Mouse (Mus musculus): Measurements from ENCODE around the gene Cped1. TPM values are rescaled to one million over a fixed set of nuclear protein-coding genes. Genes with fewer than 3 reads are reported as not detected.

The Cped1 gene
- polyA plus RNA-seq, 1 experiment from 2014 or later = 3.1 TPM

DNA sequence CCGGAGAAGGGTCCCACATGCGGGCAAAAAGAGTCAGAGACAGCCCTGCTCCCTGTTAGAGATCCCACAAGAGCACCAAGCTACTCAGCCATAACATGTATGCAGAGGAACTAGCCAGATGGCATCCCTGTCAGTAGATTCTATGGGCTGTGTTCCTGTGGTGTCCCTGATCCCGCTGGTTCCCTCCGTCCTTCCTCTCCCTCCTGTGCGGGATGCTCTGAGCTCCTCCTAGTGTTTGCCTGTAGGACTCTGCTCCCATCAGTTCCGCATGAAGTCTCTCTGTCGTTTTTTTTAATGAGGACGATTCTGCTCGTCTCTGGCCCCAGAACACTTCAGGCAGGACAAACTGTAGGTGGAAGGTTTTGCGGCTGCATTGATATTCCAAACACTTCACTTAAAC is 151.1 kb downstream of the Cped1 start:
- peak; percentile 63 for ATAC-seq
- Histone ChIP-seq H3K4me2 (ENCODE audit: low read length) (no peak overlapping the region), H3K9ac (ENCODE audit: low read depth, low read length) (no peak overlapping the region), H3K36me3 (ENCODE audit: control insufficient read depth, insufficient read depth, low read length) (no peaks in the 10 kb centered on the region), H3K27ac (ENCODE audit: low read depth, low read length) (no peak overlapping the region), H3K4me3 (ENCODE audit: low read length) (no peak overlapping the region), H3K9me3 (ENCODE audit: control insufficient read depth, low read length) (no peaks in the 10 kb centered on the region), H3K4me1 (ENCODE audit: control insufficient read depth, insufficient read depth, low read depth, low read length) (no peaks in the 10 kb centered on the region), H3K27me3 (replicated peaks; ENCODE audit: control insufficient read depth, insufficient read depth, low read length) (no peaks in the 10 kb centered on the region)
- 42% methylated on average over 10 of the region's 10 CpGs for WGBS

DNA sequence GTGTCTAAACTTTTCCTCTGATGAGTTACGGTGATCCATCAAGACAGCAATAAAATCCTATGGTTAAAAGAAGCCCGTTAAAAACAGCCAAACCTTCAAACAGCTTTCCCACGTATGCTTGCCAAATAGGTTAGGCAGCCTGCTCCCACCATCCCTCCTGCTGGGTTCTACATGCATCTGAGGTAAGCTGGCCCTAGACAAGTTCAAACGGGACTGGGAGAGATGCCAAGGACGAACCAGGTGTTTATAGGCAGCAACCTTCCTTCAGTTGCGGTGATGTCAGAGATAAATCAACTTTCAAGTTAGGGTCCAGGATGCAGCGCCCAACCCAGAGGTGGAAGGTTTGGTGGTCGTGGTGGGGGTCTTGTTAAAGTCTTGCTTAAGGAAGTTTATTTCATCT is 155.1 kb downstream of the Cped1 start:
- WGBS = 72% methylated on average over 8 of the region's 8 CpGs
- Histone ChIP-seq H3K9me3 (ENCODE audit: control insufficient read depth, low read length) (no peaks in the 10 kb centered on the region), H3K36me3 (ENCODE audit: control insufficient read depth, insufficient read depth, low read length) (no peaks in the 10 kb centered on the region), H3K9ac (ENCODE audit: low read depth, low read length) (no peak overlapping the region), H3K4me3 (ENCODE audit: low read length) (no peak overlapping the region), H3K27me3 (replicated peaks; ENCODE audit: control insufficient read depth, insufficient read depth, low read length) (no peaks in the 10 kb centered on the region), H3K4me2 (ENCODE audit: low read length) (no peak overlapping the region), H3K27ac (ENCODE audit: low read depth, low read length) (no peak overlapping the region), H3K4me1 (ENCODE audit: control insufficient read depth, insufficient read depth, low read depth, low read length) (no peaks in the 10 kb centered on the region)
- ATAC-seq = no peak

DNA sequence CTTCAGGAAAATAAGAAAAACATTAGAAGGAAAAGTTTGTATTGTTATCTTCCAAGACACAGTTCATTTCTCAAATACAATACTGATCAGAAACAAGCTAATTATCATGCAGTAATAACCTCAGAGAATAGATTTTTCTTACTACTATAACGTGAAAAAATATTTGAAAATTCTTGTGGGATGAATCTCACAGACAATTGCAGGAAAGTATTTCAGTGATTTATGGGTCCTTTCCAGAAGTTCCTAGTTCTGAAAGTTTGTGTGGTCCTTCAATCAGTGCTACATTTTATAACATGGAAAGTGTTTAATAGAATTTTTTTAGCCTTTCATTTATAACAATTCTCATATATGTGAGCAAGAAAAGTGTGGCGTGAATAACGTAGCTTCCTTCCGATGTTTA is 161.5 kb downstream of the Cped1 start:
- H3K9me3 ChIP-seq (ENCODE audit: control insufficient read depth, low read length) = no peaks in the 10 kb centered on the region
- no peaks in the 10 kb centered on the region for H3K4me1 ChIP-seq (ENCODE audit: control insufficient read depth, insufficient read depth, low read depth, low read length)
- WGBS = 89% methylated on average over 4 of the region's 4 CpGs
- H3K27me3 ChIP-seq (replicated peaks; ENCODE audit: control insufficient read depth, insufficient read depth, low read length) = no peaks in the 10 kb centered on the region
- no peak overlapping the region for H3K4me2 ChIP-seq (ENCODE audit: low read length)
- H3K36me3 ChIP-seq (ENCODE audit: control insufficient read depth, insufficient read depth, low read length) = no peaks in the 10 kb centered on the region
- H3K4me3 ChIP-seq (ENCODE audit: low read length) = no peak overlapping the region
- no peak overlapping the region for H3K9ac ChIP-seq (ENCODE audit: low read depth, low read length)
- ATAC-seq = no peak
- no peak overlapping the region for H3K27ac ChIP-seq (ENCODE audit: low read depth, low read length)

DNA sequence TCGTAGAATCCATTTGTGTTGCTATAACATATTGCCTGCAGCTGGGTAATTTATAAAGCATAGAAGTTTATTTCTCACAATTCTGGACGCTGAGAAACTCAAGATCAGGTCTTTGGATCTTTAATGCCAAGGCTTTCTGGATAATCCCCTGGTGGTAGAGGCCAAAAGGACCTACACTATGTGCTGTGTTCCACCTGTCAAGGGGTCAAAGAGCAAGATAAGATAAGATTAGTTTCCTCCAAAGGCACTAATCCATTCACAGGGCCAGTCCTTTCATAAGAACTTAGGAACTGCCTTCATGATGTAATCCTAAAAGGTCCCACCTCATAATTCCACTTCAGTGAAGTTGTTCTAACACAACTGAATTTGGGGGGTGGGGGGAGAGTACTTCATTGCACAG is 162.8 kb downstream of the Cped1 start:
- ATAC-seq = no peak
- Histone ChIP-seq H3K36me3 (ENCODE audit: control insufficient read depth, insufficient read depth, low read length) (no peaks in the 10 kb centered on the region), H3K27me3 (replicated peaks; ENCODE audit: control insufficient read depth, insufficient read depth, low read length) (no peaks in the 10 kb centered on the region), H3K27ac (ENCODE audit: low read depth, low read length) (no peak overlapping the region), H3K4me3 (ENCODE audit: low read length) (no peak overlapping the region), H3K4me1 (ENCODE audit: control insufficient read depth, insufficient read depth, low read depth, low read length) (no peaks in the 10 kb centered on the region), H3K9ac (ENCODE audit: low read depth, low read length) (no peak overlapping the region), H3K9me3 (ENCODE audit: control insufficient read depth, low read length) (no peaks in the 10 kb centered on the region), H3K4me2 (ENCODE audit: low read length) (no peak overlapping the region)
- WGBS = 86% methylated on average over 2 of the region's 2 CpGs

DNA sequence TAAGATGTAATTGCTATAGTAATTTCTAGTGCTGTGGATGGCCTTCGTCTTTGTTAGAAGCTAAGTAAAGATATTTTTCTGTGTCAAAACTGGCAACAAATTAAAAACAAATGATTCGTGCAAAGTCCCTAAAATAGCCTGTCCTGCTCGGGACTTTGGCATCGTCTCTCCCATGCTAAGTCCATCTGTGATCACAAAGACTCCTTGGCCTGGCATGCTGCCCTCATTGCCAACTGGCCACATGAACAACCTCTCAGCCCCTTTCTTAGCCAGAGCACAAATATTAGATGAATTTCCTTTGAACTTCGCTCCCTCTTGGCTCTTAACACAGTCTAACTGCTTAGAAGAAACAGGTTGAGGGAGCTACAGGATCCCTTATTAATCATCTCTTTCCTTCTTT is 171.7 kb downstream of the Cped1 start:
- H3K4me2 ChIP-seq (ENCODE audit: low read length) = no peak overlapping the region
- H3K9me3 ChIP-seq (ENCODE audit: control insufficient read depth, low read length) = no peaks in the 10 kb centered on the region
- H3K27ac ChIP-seq (ENCODE audit: low read depth, low read length) = no peak overlapping the region
- no peaks in the 10 kb centered on the region for H3K4me1 ChIP-seq (ENCODE audit: control insufficient read depth, insufficient read depth, low read depth, low read length)
- H3K36me3 ChIP-seq (ENCODE audit: control insufficient read depth, insufficient read depth, low read length) = no peaks in the 10 kb centered on the region
- peak; percentile 20; the same call in 1 of the 2 replicates for ATAC-seq
- no peak overlapping the region for H3K9ac ChIP-seq (ENCODE audit: low read depth, low read length)
- H3K4me3 ChIP-seq (ENCODE audit: low read length) = no peak overlapping the region
- H3K27me3 ChIP-seq (replicated peaks; ENCODE audit: control insufficient read depth, insufficient read depth, low read length) = no peaks in the 10 kb centered on the region
- 74% methylated on average over 5 of the region's 5 CpGs for WGBS

DNA sequence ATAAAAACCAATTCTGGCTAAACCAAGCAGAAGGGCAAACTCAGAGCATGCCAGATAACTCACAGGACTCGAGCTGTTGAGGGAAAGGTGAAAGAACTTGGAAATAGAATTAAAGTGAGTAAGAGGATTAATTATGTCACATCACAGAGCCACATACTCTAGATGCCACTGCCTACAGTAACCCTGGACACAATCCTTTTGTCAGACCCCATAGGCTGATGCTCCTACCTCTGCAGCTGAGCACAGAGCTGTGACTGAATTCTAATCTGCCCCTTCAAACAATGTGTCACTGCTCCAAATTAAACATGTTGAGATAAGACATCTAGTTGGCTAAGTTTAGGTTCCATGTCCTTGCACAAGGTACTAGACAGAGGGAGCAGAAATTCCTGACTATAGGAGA is 176.2 kb downstream of the Cped1 start:
- H3K4me1 ChIP-seq (ENCODE audit: control insufficient read depth, insufficient read depth, low read depth, low read length) = no peaks in the 10 kb centered on the region
- WGBS = 53% methylated on average over 1 of the region's 1 CpGs

DNA sequence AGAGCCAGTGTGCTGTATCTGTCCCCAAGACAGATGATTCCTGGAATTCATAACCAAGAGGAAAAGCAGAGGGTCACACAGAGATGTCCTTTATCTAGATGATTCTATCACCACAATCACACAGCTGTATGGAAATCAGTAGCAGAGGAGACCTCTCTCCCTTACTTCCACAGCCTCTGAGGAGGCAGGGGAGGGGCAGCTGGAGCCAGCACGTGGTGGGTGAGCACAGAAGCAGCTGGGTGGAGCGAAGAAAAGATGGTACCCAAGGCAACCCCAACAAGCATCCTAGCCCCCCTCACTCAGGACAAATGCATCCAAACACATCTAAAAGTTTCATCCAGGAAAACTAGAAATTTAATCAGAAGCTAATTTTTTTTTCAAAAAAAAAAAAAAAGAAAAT is 182.7 kb downstream of the Cped1 start:
- H3K4me2 ChIP-seq (ENCODE audit: low read length) = no peak overlapping the region
- no peak overlapping the region for H3K9ac ChIP-seq (ENCODE audit: low read depth, low read length)
- ATAC-seq = no peak
- H3K9me3 ChIP-seq (ENCODE audit: control insufficient read depth, low read length) = no peaks in the 10 kb centered on the region
- no peak overlapping the region for H3K4me3 ChIP-seq (ENCODE audit: low read length)
- no peaks in the 10 kb centered on the region for H3K27me3 ChIP-seq (replicated peaks; ENCODE audit: control insufficient read depth, insufficient read depth, low read length)
- no peaks in the 10 kb centered on the region for H3K4me1 ChIP-seq (ENCODE audit: control insufficient read depth, insufficient read depth, low read depth, low read length)
- no peaks in the 10 kb centered on the region for H3K36me3 ChIP-seq (ENCODE audit: control insufficient read depth, insufficient read depth, low read length)
- H3K27ac ChIP-seq (ENCODE audit: low read depth, low read length) = no peak overlapping the region
- 39% methylated on average over 2 of the region's 2 CpGs for WGBS

More for the DNA sequence above, 176.2 kb downstream of the Cped1 start:
- no peak overlapping the region for H3K27ac ChIP-seq (ENCODE audit: low read depth, low read length)
- no peak overlapping the region for H3K4me3 ChIP-seq (ENCODE audit: low read length)
- H3K4me2 ChIP-seq (ENCODE audit: low read length) = no peak overlapping the region
- no peaks in the 10 kb centered on the region for H3K9me3 ChIP-seq (ENCODE audit: control insufficient read depth, low read length)
- no peaks in the 10 kb centered on the region for H3K27me3 ChIP-seq (replicated peaks; ENCODE audit: control insufficient read depth, insufficient read depth, low read length)
- ATAC-seq = no peak
- H3K36me3 ChIP-seq (ENCODE audit: control insufficient read depth, insufficient read depth, low read length) = no peaks in the 10 kb centered on the region
- H3K9ac ChIP-seq (ENCODE audit: low read depth, low read length) = no peak overlapping the region

DNA sequence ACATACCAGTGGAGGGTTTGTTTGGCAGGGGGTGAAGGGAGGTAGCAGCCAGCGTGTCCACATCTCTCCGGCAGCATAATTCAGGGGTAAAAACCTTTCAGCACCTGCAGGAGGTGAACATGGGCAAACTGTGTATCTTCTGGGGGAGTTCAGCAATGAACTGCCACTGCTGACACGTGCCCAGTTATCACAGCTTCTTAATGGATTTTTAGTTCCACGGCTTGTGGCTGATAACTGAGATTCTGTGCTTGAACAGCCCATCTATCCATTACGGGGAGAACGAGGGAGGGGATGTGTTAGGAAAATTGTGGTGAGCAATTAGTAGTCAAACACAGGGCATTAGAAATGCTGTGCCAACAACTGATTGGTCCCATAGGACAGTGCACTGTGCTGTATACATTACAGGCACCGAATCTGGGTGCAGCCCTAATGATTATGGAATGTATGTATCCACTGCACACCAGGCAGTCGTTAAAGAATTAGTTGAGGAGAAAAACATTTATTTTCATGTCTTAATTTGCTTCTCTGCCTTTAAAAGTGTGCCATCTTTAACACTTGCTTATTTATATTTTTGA is 193.1 kb downstream of the Cped1 start:
- Histone ChIP-seq H3K4me2 (ENCODE audit: low read length) (no peak overlapping the region), H3K4me1 (ENCODE audit: control insufficient read depth, insufficient read depth, low read depth, low read length) (no peaks in the 10 kb centered on the region), H3K27ac (ENCODE audit: low read depth, low read length) (no peak overlapping the region), H3K9ac (ENCODE audit: low read depth, low read length) (no peak overlapping the region), H3K9me3 (ENCODE audit: control insufficient read depth, low read length) (no peaks in the 10 kb centered on the region), H3K4me3 (ENCODE audit: low read length) (no peak overlapping the region), H3K36me3 (ENCODE audit: control insufficient read depth, insufficient read depth, low read length) (no peaks in the 10 kb centered on the region), H3K27me3 (replicated peaks; ENCODE audit: control insufficient read depth, insufficient read depth, low read length) (no peaks in the 10 kb centered on the region)
- ATAC-seq = no peak
- WGBS = 67% methylated on average over 8 of the region's 8 CpGs

DNA sequence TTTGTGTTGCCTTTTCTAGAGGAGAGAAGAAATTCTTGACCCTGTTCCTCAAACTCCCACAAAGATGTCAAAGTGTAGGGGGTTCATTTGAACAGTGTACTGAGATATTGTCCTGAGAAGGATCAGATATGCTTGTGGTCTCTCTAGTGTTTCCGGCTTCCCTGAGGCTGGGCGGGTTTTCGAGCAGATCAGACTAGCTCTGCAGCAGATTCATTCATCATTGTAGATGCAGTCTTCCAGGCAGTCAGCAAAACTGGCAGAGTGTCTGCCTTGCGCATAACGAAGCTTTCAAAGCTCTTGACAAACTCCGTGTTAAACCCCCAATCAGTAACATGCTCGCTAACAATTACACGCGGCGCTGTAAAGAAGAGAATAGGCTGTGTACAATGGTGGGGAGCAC is 194.6 kb downstream of the Cped1 start:
- no peaks in the 10 kb centered on the region for H3K9me3 ChIP-seq (ENCODE audit: control insufficient read depth, low read length)
- no peaks in the 10 kb centered on the region for H3K4me1 ChIP-seq (ENCODE audit: control insufficient read depth, insufficient read depth, low read depth, low read length)
- 0 out of 2 replicates have a peak overlapping the region, but pooled peaks have one; percentile 9 for H3K4me2 ChIP-seq (ENCODE audit: low read length)
- peak; percentile 68 for ATAC-seq
- no peak overlapping the region for H3K27ac ChIP-seq (ENCODE audit: low read depth, low read length)
- no peak overlapping the region for H3K9ac ChIP-seq (ENCODE audit: low read depth, low read length)
- 72% methylated on average over 10 of the region's 10 CpGs for WGBS
- no peak overlapping the region for H3K4me3 ChIP-seq (ENCODE audit: low read length)
- no peaks in the 10 kb centered on the region for H3K27me3 ChIP-seq (replicated peaks; ENCODE audit: control insufficient read depth, insufficient read depth, low read length)
- no peaks in the 10 kb centered on the region for H3K36me3 ChIP-seq (ENCODE audit: control insufficient read depth, insufficient read depth, low read length)

DNA sequence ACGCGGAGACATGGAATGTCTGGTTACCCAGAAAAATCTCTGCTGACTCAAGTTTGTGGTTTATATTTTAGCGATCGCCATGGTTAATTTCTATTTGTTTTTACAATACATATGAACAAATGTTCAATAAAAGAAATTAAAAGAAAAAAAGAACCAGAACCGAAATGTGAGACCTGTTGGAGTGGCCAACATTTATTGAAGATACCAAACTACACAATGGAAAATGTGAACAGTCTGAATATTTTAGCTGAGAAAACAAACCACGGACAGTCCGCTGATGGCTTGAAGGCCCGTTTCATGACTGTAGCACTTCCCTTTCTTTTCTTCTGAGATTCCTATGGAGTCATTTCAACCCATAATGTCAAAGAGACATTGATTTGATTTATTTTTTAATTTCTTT is 201.3 kb downstream of the Cped1 start:
- no peak overlapping the region for H3K4me3 ChIP-seq (ENCODE audit: low read length)
- no peak overlapping the region for H3K4me2 ChIP-seq (ENCODE audit: low read length)
- no peaks in the 10 kb centered on the region for H3K36me3 ChIP-seq (ENCODE audit: control insufficient read depth, insufficient read depth, low read length)
- H3K4me1 ChIP-seq (ENCODE audit: control insufficient read depth, insufficient read depth, low read depth, low read length) = no peaks in the 10 kb centered on the region
- no peaks in the 10 kb centered on the region for H3K27me3 ChIP-seq (replicated peaks; ENCODE audit: control insufficient read depth, insufficient read depth, low read length)
- no peak for ATAC-seq
- WGBS = 94% methylated on average over 8 of the region's 8 CpGs
- no peaks in the 10 kb centered on the region for H3K9me3 ChIP-seq (ENCODE audit: control insufficient read depth, low read length)
- H3K27ac ChIP-seq (ENCODE audit: low read depth, low read length) = no peak overlapping the region
- no peak overlapping the region for H3K9ac ChIP-seq (ENCODE audit: low read depth, low read length)
